14 mouse cellular contexts compared by ENCODE assay signal in the genomic region with DNA sequence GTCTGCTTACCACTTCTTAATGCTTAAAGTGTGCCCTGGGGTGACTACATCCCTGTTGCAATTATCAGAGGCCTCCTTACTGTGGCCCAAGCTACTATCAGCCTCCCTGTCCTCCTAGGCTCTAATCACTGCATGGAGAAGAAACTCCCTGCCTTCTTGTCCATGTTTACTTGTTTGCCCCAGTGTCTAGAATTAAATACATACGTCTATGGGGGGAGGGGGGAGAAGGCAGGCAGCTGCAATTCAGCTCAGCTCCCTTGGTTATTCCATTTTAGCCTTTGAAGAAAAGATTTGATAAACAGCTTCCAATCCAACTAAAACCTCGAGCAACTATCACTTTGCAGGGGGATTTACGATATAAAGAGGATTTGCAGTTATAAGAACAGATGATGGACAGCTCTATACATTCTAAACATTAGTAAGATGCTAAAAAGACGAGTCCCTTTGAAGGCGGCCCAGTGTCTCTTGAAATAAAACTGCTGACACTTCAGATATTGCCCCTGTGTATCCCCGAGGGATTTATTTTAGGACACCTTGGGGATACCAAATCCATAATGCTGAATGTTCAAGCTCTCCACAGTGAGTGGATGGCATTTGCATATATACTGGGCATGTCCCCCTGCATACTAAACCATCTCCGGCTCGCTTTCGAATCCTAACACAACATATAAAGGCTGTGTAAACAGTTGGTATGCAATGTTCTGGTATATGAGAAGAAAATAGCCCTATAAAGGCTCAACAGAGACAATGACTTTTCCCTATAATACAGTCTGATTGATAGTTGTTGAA.
"Had no signal": no experiment of that assay in that cellular context is flagged by ENCODE, and none has a peak within 500 bp of the region (broad histone marks: within the 10 kb centered on the region; RNA-seq: fewer than 3 reads in every experiment).

No protein-coding gene starts in this region.

- H3K9ac ChIP-seq: limb, embryonic 15.5 days; liver, embryonic 12.5 days; lung, embryonic 14.5 days; neural tube, embryonic 12.5 days had no signal

- H3K4me3 ChIP-seq: limb, embryonic 15.5 days; liver, embryonic 12.5 days; megakaryocyte, embryonic 14.5 days; myocyte; neural tube, embryonic 12.5 days had no signal

- H3K36me3 ChIP-seq: limb, embryonic 15.5 days; liver, embryonic 12.5 days; neural tube, embryonic 12.5 days had no signal

- DNase-seq: kidney, adult 2 months; kidney, postnatal 25 days; layer of hippocampus, adult 9-11 months; layer of hippocampus, postnatal 36 days; lung, embryonic 14.5 days; lung, postnatal 10 days; lung, postnatal 4 days had no signal

- ATAC-seq: intestine, embryonic 16.5 days; liver, embryonic 12.5 days had no signal

- H3K27me3 ChIP-seq: limb, embryonic 15.5 days; megakaryocyte, embryonic 14.5 days; neural tube, embryonic 12.5 days had no signal

- H3K4me2 ChIP-seq: limb, embryonic 15.5 days; liver, embryonic 12.5 days; lung, embryonic 14.5 days; neural tube, embryonic 12.5 days had no signal

- H3K27ac ChIP-seq: limb, embryonic 15.5 days; liver, embryonic 12.5 days; neural tube, embryonic 12.5 days; stomach, postnatal 0 days had no signal

- H3K9me3 ChIP-seq: limb, embryonic 15.5 days had no signal

- H3K4me1 ChIP-seq: liver, embryonic 12.5 days; neural tube, embryonic 12.5 days had no signal
